Mouse (Mus musculus) layer of hippocampus, postnatal 10 days (tissue): ENCODE data around the gene Arpp19. TPM values are rescaled to one million over a fixed set of nuclear protein-coding genes. Genes with fewer than 3 reads are reported as not detected.

Source experiments
- DNase-seq, 2 experiments: peaks; one replicate each; pipeline ENCODE4 v3.0.0; 2021; ENCODE audit warnings: low spot score in 2 of 2
- total RNA-seq, 2 experiments: library from RNA; stranded (reverse); gene quantifications; 2 replicates each; pipeline ENCODE4 v1.2.3; 2021

The Arpp19 gene
- total RNA-seq, 2 experiments from 2014 or later: 188 to 198 TPM

DNA sequence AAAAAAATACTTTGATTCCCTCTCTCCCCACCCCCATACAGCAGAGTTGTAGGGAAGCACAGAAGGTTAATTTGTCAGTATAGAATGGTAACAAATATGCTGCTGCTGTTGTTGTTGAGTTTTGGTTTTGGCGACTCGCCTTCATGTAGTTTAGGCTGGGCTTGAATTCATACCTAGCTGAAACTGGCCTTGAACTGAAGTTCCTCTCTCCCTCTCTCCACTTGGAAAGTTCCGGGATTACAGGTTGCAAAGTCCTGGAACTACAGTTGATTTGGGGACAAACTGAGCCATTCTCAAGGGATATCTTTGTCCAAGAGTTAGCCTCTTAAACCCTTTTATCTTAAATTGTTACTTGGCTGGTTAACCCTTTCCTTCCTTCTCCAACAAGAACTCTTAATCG is 1.5 kb upstream of the Arpp19 start:
- DNase-seq: no peak

DNA sequence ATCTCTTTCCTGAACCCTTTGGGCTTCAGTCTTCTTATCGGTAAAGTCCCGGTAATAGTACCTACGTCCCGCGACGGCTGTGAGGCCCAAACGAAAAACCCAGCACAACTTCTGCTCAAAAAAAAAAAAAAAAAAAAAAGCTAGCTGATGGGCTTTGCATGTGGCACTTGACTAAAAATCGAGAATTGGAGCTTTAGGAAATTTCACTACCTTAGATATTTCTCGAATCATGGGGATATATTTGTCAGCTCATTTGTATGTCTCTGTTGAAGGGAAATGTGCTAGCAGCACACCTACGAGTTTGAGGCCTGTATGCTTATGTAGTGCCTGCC is 909 bp downstream of the Arpp19 start:
- no peak for DNase-seq

DNA sequence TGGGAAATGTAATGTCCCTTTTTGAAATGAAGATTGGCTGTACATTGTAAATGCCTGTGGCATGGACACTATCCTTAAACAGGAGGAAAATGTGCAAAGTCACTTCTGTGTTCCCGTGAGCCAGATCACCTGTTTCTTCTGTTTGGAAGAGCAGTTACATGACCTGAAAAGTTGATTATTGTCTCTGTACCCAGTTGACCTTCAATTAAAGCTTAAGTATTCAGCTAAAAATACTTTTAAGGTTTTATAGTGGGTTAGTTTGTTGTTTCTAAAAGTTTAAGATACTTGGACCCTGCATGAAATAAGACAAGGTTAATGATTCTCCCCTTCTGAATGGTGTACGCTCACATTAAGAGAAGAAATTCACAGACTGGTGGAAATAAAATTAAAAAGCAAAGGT is 3.2 kb downstream of the Arpp19 start:
- DNase-seq: no peak

DNA sequence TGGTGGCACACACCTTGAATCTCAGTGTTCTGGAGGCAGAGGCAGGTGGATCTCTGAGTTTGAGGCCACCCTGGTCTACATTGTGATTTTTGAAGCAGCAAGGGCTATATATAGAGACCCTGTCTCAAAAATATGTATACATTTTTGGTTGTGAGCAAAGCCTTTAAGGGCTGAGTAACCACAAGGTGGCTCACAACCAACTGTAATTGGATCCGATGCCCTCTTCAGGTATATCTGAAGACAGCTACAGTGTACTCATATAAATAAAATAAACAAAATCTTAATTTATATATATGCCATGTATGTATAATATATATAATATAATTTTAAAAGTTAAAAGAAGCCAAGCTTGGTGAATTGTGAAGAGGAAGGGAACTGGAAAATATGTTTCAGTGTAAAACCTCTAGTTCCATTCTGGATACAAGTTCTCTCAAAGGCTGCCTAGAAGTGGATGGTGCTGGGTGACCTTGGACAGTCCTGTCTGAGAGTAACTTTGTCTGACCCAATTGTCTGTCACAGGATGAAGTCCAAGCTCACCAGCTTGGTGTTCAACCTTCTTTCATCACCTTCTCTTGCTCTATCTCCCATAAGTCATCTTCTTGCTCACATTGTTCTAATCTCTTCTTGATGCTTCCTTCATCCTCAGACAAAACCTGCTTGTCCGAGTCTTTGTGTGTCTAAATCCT is 4.6 kb downstream of the Arpp19 start:
- no peak for DNase-seq

DNA sequence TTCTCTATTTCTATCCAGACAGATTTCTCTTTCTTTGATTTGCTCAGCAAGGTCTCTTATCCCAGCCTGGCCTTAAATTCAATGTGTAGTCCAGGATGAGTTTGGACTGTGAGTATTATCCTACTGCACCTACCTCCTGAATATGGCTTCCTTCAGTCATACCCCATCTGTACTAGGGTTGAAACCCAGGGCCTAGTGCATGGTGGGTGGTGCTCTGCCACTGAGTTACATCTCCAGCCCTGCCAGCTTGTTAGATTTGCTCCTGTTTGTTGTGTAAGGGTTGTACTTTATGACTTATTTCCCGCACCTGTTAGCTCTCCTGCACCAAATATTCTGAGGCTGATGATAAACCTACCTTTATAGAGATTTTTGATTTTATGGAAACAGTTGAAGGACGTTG is 5.8 kb downstream of the Arpp19 start:
- no peak for DNase-seq

DNA sequence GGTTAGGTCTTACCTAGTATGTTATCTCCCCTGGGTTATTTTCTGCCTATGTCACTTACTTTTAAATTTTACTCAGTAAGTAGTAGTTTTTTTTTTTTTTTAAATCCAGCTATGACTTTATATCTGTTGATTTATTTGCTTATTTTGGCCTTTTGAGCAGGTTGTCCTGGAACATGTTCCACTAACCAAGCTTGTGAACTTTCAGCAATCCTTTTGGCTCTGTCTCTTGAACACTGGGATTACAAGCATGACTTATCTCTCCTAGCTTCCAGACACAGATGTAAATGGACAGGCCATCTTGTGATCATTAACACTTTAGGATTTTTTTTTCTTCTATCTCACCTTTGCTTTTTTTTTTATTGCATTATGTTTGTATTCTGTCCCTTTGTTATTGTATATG is 9.7 kb downstream of the Arpp19 start:
- no peak for DNase-seq

DNA sequence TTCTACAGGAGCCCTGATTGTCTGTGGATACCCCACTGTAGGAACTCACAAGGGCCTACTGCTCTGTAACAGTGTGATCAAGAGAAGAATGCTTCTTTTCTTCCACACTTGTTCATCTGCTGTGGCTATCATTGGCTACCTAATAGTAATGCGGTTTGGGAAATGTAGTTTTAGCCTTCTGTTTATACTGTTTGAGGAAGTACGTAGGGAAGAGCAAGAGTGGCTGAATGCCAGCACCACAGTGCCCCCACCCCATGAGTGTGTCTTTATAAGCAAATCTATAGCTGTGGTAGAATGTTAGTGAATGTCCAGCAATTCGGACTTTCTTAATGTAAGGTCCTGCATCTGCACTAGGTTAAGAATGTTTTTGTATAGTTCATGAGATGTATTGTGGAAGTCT is 11.7 kb downstream of the Arpp19 start:
- DNase-seq: no peak

DNA sequence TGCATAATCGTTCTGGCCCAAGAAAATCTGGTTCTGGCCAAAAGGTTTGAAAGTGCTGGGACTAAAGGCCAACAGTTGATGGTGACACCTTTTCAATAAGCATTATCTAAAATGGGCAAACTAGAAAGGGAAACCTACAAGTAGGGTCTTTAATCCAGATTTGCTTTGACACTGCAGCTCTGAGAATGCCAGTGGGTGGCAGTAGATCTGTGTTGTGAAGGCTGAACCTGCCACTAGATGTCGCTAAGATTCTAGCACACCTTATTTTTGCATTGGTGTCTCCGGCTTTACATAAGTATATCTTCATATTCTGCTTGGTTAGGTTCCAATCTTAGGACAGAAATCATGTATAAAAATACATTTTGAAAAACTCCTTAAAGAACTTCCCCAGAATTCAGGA is 12.6 kb downstream of the Arpp19 start:
- peak; percentile 58 to 72 for DNase-seq

DNA sequence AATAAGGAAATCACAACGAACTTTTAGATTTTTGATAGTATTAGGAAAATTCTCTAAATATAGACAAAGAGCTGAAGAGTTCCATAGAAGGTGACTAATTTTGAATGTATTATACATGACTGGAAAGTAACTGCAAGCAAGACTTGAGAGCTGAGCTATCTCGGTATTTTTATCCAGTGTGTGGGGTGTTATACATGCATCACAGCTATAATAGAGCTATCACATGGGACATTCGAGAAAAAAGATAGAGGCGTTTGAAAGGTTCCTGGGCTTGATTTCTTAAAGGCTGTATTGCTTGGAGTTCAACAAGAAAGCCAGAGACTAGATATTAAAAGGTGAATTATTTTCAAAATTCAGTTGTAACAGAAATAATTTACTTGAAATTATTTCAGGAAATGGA is 14.4 kb downstream of the Arpp19 start:
- no peak for DNase-seq

DNA sequence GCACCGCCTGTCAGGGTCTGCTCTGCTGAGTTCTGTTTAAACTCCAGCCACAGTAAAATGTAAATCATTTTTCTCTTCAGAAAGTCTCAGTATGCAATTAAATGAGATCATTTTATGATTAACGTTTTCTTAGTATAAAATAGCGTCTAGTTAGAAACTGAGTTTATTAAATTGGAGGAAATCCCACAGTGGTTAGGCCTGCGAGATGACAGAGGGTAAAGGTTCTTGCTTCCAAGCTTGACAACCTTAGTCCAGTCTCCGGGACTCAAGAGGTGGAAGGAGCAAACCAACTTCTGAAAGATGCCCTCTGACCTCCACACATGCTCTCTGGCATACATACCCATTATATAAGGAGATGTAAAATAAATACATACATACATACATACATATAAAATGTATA is 17.6 kb downstream of the Arpp19 start:
- DNase-seq: no peak

DNA sequence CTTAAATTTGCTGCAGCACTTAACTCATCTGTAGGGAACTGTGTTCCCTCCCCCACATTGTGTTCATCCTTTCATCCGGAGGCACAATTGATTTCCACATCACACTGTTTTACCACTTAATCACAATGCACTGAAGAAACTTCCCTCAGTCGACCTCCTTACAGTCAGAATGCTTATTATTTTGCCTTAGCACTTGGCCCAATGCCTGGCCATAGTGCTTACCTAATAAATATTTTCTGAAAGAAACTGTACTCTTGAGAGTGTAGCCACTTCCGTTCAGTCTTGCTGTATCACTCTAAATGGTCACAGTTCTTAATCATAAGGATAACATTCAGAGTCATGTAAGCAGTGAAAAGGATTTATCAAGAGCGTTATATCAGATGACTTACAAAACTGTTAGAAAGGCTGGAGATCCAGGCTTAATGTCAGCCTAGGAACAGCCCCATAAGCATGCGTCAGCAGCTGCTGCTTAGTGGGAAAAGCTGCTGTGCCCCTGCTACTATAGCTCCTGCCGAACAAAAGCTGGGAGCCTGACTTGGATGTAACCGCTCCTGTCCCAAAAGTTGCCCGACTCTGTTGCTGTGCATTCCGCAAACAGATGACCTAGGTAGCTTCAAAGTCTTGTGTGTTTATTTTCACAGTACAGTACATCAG is 27.4 kb downstream of the Arpp19 start:
- DNase-seq: no peak

DNA sequence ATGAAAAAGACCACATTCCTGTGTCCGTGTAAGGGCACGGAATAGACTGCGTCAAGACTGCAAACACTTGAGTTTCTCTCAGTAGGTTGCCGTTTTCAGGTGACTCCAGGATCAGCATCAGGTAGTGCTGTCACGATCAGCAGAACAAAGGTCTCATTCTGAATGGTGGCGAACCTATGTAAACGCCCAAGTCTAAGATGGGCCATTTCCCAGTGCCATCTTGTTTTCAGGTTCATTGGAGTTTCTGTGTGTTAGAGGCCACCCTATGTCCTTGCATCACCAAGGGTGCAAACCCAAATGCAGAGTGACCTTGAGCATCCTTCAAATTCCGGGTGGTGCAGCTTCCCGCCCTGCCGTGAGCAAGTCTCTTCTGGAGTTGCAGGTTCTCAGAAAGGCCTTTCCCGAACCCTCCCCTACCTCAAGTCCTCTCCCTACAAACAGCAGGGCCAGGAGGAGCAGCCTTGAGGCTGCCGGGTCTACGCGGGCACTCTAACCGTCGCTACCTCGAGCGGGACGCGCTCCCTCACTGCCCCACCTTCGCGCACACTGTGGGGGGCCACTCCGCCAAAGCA is 33.1 kb downstream of the Arpp19 start, which contains the start of gene Myo5a:
Myo5a (plus strand) TSS at position 559 of the 572 bp plus-strand sequence.
- DNase-seq: no peak

DNA sequence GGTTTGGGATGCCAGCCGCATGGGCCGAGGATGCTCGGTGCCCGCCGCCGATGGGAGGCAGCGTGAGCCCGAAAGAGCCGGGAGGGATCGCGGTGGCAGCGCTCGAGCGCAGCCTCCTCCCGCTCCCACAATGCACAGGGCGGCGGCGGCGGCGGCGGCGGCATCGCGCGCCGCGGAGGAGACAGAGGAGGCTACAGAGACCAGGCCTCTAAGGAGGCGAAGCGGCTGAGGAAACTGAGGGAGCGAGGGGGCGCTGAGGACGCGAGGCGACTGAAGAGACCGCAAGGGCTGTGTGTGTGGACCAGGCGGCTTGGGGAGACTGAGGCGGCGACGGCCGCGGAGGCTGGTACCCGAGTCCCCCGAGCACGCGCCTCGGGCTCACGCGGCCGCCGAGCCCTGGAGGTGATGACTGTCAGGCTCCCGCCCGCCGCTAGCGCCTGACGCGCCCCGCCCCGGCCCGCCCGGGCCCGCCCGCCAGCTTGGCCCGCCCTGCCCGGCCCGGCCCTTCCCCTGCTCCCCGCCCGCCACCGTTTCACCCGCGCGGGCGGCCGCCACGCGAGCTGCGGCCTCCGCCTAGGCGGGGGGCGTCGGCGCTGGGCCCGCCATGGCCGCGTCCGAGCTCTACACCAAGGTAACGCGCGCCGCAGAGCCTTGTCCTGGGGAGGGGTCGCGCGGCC is 33.8 kb downstream of the Arpp19 start:
- DNase-seq: peak; percentile 77 to 81

DNA sequence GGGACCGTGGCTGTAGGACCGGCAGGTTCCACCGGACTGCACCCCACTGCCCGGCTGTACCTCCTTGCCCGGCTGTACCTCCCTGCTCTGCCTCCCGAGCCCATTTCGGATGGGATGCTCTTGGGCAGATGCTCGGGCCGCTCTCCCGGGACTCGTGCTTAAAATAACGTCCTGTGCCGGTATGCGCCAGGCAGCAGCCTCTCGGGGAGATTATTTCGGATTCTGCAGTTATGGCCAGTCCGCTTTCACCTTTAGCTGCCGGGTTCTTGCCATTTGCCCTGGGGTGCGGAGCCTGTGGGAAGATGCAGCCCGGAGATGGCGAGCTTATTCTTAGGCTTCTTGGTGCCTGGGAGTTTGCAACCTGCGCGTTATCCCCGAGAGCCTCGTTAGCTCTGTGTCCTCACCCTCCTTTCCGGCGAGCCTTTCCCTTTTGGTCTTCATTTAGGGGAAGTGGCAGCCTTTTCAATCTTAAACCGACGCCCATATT is 34.3 kb downstream of the Arpp19 start:
- DNase-seq: no peak

DNA sequence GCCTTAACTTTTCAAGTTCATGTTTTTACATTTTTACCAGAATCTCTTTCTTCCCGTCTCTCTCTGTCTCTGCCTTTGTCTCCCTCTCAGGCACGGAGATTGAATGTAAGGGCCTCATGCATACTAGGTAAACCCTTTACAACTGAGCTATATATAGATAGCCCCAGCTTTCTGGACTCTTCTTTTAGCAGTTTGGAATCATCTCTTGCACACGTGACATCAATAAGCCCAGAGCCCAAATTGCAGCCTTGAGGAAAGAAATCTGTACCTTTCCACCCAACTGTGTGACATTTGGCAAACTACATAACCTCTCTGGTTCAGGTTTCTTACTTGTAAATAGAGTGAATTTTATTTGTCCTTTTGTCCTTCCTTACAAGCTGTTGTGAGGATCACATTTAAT is 34.9 kb downstream of the Arpp19 start:
- no peak for DNase-seq

DNA sequence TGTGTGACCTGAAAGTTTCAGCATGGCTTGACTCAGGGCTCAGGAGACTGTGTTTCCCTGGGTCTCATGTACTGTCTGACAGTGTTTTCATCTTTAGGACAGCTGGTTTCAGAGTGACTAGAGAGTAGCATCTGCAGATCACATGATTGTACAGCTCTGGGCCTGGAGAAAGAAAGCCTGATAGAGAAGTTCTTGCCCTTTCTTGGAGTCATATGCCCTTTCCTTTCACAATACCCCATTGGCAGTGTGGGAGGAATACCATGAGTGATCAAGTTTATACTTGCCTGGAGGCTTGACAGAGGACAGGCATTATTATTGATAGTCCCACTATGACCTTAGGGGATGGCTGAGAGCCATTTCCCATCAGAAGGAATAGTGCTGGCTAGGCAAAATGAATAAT is 39.8 kb downstream of the Arpp19 start:
- no peak for DNase-seq

DNA sequence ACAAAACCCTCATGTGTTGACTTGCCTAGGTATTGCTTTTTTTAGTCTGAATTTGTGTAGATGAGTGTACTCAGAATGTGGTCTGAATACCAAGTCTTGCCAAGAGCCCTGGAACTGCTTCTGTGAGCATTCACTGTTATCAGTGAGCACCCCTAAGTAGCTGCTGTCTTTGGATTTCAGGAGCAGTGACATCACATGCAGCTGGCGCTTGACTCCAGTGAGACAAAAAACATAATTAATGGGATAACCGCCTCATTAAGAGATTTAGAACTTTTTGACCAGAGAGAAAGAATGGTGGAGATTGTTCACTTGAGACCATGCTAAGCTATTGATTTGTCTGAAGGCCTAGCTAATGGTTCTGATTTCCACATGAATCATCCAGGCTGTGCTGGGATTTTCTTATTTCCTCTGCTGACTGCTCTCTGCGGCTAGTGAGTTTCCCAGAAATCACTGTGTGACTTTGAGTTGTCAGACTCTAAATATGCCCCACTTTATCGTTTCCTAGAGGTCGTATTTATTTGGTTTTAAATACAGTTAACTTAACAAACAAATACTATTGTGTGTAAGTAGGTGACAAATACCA is 47.9 kb downstream of the Arpp19 start:
- DNase-seq: no peak

DNA sequence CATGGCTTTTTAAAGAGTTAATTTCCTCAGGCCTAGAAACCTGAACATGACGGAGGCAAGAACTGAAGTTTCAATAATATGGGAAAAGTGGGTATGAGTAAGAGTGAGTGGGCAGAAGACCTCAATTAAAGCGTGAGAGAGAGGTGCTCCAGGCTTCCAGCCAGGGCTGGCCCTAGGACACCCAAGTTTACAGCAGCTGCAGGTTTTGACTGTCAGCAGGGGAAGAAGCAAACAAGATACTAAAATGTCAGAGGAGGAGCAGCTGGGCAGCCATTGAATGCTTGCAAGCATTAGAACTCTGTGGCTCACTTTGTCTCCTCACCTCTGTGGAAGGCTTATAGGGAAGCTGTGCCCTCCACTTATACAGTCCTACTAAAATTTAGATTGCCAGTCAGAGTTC is 50.4 kb downstream of the Arpp19 start:
- no peak for DNase-seq

DNA sequence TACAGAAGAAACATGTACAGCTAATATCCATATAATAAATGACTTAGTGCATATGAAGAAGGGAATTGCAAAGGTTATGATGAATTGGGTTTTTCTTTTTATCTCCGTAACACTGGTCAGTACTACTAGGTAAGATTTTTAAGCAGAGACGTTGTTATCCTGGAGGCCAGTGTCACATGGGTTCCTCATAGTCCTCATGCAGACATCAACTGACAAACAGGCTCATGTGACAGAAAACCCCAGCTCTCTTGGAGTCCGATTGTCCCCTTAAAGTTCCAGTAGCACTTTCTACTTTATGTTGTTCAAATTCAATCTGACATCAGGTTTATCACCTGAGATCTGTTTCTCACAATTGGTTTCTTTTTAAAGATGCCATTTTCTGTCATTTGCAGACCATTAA is 51.9 kb downstream of the Arpp19 start:
- DNase-seq: no peak

DNA sequence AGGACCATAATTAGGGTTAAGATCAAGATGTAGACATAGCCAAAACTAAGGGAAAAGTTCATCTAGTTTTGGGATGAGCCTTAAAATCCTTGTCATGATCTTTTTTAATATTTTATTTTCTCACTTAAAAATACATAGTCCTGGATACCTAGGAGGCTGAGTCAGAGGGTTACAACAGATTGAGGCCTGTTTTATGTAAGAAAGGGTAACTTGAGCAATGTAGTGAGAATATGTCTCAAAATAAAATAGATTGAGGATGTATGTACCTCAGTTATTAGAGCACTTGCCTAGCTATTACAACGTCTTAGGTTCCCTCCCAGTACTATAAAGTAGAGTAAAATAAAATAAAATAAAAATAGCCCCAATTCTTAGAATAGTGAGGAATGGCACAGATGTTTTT is 54.7 kb downstream of the Arpp19 start:
- no peak for DNase-seq

DNA sequence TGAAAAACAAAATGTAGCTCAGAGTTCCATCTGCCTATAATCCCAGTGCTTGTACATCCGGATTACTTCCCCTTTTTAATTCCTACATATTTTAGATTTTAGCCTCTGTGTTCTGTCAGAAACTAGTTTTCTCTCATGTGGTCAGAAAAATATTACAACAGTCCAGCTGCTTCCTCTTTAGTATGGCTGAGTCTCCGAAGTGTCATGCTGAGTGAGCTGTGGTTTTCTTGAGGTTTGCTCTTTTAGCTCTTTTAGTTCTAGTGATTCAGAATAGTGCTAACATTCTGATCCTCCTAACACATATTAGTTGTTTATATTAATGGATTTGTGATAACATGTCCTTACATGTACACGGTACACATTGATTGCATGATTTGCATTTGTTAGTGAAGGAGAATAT is 57.3 kb downstream of the Arpp19 start:
- DNase-seq: no peak

DNA sequence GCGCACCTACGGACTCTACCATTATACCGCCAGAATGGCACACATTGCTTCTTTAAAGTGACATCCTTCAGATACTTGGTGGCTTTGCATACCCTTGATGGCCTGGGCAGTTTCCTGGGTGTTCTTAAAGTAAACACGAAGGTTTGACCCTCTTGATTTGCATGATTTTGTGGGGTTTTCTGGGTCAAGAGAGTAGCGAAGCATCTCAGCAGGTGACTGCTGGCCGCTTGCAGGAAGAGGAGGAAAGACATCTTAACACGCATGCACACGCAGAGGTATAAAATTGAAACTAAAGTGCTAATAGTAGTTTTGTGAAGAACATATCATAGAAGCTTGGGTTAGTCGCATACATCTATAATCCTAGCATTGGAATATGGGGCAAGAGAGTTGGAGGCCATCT is 61.5 kb downstream of the Arpp19 start:
- DNase-seq: no peak
